Mouse (Mus musculus): ENCODE measurements at regions not wholly inside any gene's neighbourhood (a gene's known extent, or its start where the extent isn't known, plus 50 kb on each side); places are given as distances from the start of the nearest gene placed in this dataset.
A peak's percentile ranks its signal among the peaks of the same experiment; 100 is the strongest.

- H3K9me3 ChIP-seq (replicated peaks; ENCODE audit: control insufficient read depth, low read length), result no peaks in the 10 kb centered on the region
- no peaks in the 10 kb centered on the region for H3K4me1 ChIP-seq (ENCODE audit: control insufficient read depth, insufficient read depth, low read length)
- H3K4me3 ChIP-seq (ENCODE audit: low read depth, low read length), result no peak overlapping the region
- H3K4me2 ChIP-seq, result no peak overlapping the region
- 71% methylated on average over 3 of the region's 3 CpGs for WGBS (ENCODE audit: insufficient replicate concordance)
- no peak for ATAC-seq (replicated peaks; ENCODE audit: insufficient number of reproducible peaks, low FRiP score, low TSS enrichment)
- no peaks in the 10 kb centered on the region for H3K36me3 ChIP-seq (ENCODE audit: control insufficient read depth, insufficient read depth, low read length)
- no peaks in the 10 kb centered on the region for H3K27me3 ChIP-seq (ENCODE audit: control insufficient read depth, insufficient read depth, low read length)
- H3K9ac ChIP-seq (ENCODE audit: low read depth, low read length), result no peak overlapping the region
- H3K27ac ChIP-seq (ENCODE audit: low read depth, low read length), result no peak overlapping the region
Measured at GRCm38 (mm10) chr15:38351701-38352100, 926.3 kb downstream of the 4930447A16Rik start.

DNA sequence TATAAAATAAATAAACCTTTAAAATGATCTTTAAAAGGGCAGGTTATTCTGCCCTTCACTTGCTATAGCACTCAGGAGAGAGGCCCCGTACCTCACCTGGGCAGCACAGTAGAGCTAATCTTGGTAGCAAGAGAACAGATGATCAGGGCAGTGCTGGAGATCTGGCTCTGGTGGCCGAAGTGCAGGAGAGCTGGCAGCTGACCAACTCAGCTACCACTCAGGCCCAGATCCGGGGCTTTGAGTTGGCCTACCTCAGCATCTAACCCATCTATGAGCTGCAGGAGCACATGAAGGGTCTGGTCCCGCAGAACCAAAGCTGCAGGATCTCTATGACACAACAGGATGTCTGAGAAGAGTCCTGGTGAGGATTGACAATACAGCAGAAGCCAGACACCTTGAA is 928.0 kb downstream of the 4930447A16Rik start:
- Histone ChIP-seq H3K4me3 (ENCODE audit: low read depth, low read length) (no peak overlapping the region), H3K27me3 (ENCODE audit: control insufficient read depth, insufficient read depth, low read length) (no peaks in the 10 kb centered on the region), H3K9ac (ENCODE audit: low read depth, low read length) (no peak overlapping the region), H3K9me3 (replicated peaks; ENCODE audit: control insufficient read depth, low read length) (no peaks in the 10 kb centered on the region), H3K4me1 (ENCODE audit: control insufficient read depth, insufficient read depth, low read length) (no peaks in the 10 kb centered on the region), H3K4me2 (no peak overlapping the region), H3K36me3 (ENCODE audit: control insufficient read depth, insufficient read depth, low read length) (no peaks in the 10 kb centered on the region), H3K27ac (ENCODE audit: low read depth, low read length) (no peak overlapping the region)
- WGBS (ENCODE audit: insufficient replicate concordance), result 68% methylated on average over 4 of the region's 4 CpGs
- ATAC-seq (replicated peaks; ENCODE audit: insufficient number of reproducible peaks, low FRiP score, low TSS enrichment), result no peak

- no peak overlapping the region for H3K9ac ChIP-seq (ENCODE audit: low read depth, low read length)
- H3K27ac ChIP-seq (ENCODE audit: low read depth, low read length), result no peak overlapping the region
- no peaks in the 10 kb centered on the region for H3K4me1 ChIP-seq (ENCODE audit: control insufficient read depth, insufficient read depth, low read length)
- no peaks in the 10 kb centered on the region; the same call in 1 of the 2 replicates for H3K9me3 ChIP-seq (replicated peaks; ENCODE audit: control insufficient read depth, low read length)
- no peak overlapping the region for H3K4me2 ChIP-seq
- H3K27me3 ChIP-seq (ENCODE audit: control insufficient read depth, insufficient read depth, low read length), result no peaks in the 10 kb centered on the region
- ATAC-seq (replicated peaks; ENCODE audit: insufficient number of reproducible peaks, low FRiP score, low TSS enrichment), result no peak
- WGBS (ENCODE audit: insufficient replicate concordance), result 85% methylated on average over 3 of the region's 3 CpGs
- no peaks in the 10 kb centered on the region for H3K36me3 ChIP-seq (ENCODE audit: control insufficient read depth, insufficient read depth, low read length)
- no peak overlapping the region for H3K4me3 ChIP-seq (ENCODE audit: low read depth, low read length)
Measured at GRCm38 (mm10) chr15:38359053-38359452, 933.7 kb downstream of the 4930447A16Rik start.

DNA sequence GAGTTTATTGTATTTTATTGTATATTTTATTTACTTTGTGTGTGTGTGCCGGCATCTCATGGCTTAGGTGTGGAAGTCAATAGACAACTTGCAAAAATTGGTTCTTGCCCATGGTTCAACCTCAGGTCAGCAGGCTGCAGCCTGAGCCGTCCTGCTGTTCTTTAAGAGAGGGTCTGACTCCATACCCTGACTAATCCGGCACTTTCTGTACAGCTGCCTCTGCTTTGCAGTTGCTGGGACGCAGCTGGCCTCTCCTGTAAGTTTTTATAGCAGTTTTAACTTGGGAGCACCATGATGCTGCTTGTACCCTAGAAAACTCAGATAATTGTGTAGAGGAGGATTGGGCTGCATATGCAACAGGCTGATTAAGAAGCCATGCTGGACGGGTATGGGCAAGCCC is 938.2 kb downstream of the 4930447A16Rik start:
- H3K27me3 ChIP-seq (ENCODE audit: control insufficient read depth, insufficient read depth, low read length), result no peaks in the 10 kb centered on the region
- H3K9me3 ChIP-seq (replicated peaks; ENCODE audit: control insufficient read depth, low read length), result no peaks in the 10 kb centered on the region; the same call in 1 of the 2 replicates
- no peaks in the 10 kb centered on the region for H3K4me1 ChIP-seq (ENCODE audit: control insufficient read depth, insufficient read depth, low read length)
- no peak overlapping the region for H3K9ac ChIP-seq (ENCODE audit: low read depth, low read length)
- 67% methylated on average over 5 of the region's 5 CpGs for WGBS (ENCODE audit: insufficient replicate concordance)
- peak overlapping the region; percentile 17; the same call in 1 of the 2 replicates for H3K4me2 ChIP-seq
- no peaks in the 10 kb centered on the region for H3K36me3 ChIP-seq (ENCODE audit: control insufficient read depth, insufficient read depth, low read length)
- ATAC-seq (replicated peaks; ENCODE audit: insufficient number of reproducible peaks, low FRiP score, low TSS enrichment), result no peak
- H3K4me3 ChIP-seq (ENCODE audit: low read depth, low read length), result no peak overlapping the region
- peak overlapping the region; percentile 30; the same call in 1 of the 2 replicates for H3K27ac ChIP-seq (ENCODE audit: low read depth, low read length)

- no peak overlapping the region for H3K9ac ChIP-seq (ENCODE audit: low read depth, low read length)
- H3K9me3 ChIP-seq (replicated peaks; ENCODE audit: control insufficient read depth, low read length), result no peaks in the 10 kb centered on the region; the same call in 1 of the 2 replicates
- no peak overlapping the region for H3K4me3 ChIP-seq (ENCODE audit: low read depth, low read length)
- no peaks in the 10 kb centered on the region for H3K4me1 ChIP-seq (ENCODE audit: control insufficient read depth, insufficient read depth, low read length)
- 49% methylated on average over 3 of the region's 3 CpGs for WGBS (ENCODE audit: insufficient replicate concordance)
- peak overlapping the region; percentile 17; the same call in 1 of the 2 replicates for H3K4me2 ChIP-seq
- ATAC-seq (replicated peaks; ENCODE audit: insufficient number of reproducible peaks, low FRiP score, low TSS enrichment), result no peak
- H3K27ac ChIP-seq (ENCODE audit: low read depth, low read length), result peak overlapping the region; percentile 30; the same call in 1 of the 2 replicates
- no peaks in the 10 kb centered on the region for H3K36me3 ChIP-seq (ENCODE audit: control insufficient read depth, insufficient read depth, low read length)
- H3K27me3 ChIP-seq (ENCODE audit: control insufficient read depth, insufficient read depth, low read length), result no peaks in the 10 kb centered on the region
Measured at GRCm38 (mm10) chr15:38364014-38364413, 938.7 kb downstream of the 4930447A16Rik start.

DNA sequence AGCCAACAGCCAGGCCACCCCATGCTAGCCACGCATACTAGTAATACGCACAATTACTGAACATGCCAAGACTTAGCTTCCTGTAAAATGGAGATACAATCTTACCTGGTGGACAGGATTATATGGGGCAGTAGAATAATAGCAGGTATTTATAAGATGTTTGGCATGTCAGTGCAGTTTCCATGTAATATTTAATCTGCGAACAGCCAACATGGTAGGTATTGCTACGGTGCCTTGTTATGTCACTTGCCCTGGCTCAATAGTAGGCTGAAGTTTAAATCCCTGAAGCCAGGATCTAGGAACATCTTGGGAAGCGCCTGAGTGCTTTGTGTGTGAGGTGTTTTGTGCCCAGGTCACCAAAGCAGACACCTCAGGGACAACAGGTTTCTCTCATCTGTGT is 942.3 kb downstream of the 4930447A16Rik start:
- Histone ChIP-seq H3K4me3 (ENCODE audit: low read depth, low read length) (no peak overlapping the region), H3K4me2 (no peak overlapping the region), H3K4me1 (ENCODE audit: control insufficient read depth, insufficient read depth, low read length) (no peaks in the 10 kb centered on the region), H3K27me3 (ENCODE audit: control insufficient read depth, insufficient read depth, low read length) (no peaks in the 10 kb centered on the region), H3K36me3 (ENCODE audit: control insufficient read depth, insufficient read depth, low read length) (no peaks in the 10 kb centered on the region), H3K27ac (ENCODE audit: low read depth, low read length) (no peak overlapping the region), H3K9me3 (replicated peaks; ENCODE audit: control insufficient read depth, low read length) (no peaks in the 10 kb centered on the region), H3K9ac (ENCODE audit: low read depth, low read length) (no peak overlapping the region)
- 91% methylated on average over 5 of the region's 5 CpGs for WGBS (ENCODE audit: insufficient replicate concordance)
- ATAC-seq (replicated peaks; ENCODE audit: insufficient number of reproducible peaks, low FRiP score, low TSS enrichment), result no peak

DNA sequence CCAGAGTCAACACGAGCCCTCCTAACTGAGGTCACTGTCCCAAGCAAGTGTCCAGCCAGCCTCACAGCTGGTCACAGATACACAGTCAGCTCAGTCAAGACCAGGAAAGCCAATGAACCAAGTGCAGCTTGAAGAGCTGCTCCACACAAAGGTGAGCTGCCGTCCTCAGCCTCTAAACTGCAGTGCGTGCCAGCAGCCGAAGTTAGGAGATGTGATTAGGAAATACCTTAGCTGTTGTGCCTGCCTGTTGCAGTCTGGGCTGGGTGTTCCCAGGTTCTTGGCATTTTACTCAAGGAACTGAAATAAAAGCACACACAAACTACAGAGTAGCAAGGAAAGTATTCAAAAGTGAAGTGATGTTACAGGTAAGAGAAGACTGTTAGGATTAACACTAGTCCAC is 942.9 kb downstream of the 4930447A16Rik start:
- Histone ChIP-seq H3K27ac (ENCODE audit: low read depth, low read length) (no peak overlapping the region), H3K9me3 (replicated peaks; ENCODE audit: control insufficient read depth, low read length) (no peaks in the 10 kb centered on the region), H3K36me3 (ENCODE audit: control insufficient read depth, insufficient read depth, low read length) (no peaks in the 10 kb centered on the region), H3K27me3 (ENCODE audit: control insufficient read depth, insufficient read depth, low read length) (no peaks in the 10 kb centered on the region), H3K4me3 (ENCODE audit: low read depth, low read length) (no peak overlapping the region), H3K9ac (ENCODE audit: low read depth, low read length) (no peak overlapping the region), H3K4me1 (ENCODE audit: control insufficient read depth, insufficient read depth, low read length) (peaks cover 1% of the 10 kb centered on the region; the same call in 1 of the 2 replicates), H3K4me2 (no peak overlapping the region)
- ATAC-seq (replicated peaks; ENCODE audit: insufficient number of reproducible peaks, low FRiP score, low TSS enrichment), result no peak
- 67% methylated on average over 4 of the region's 4 CpGs for WGBS (ENCODE audit: insufficient replicate concordance)

DNA sequence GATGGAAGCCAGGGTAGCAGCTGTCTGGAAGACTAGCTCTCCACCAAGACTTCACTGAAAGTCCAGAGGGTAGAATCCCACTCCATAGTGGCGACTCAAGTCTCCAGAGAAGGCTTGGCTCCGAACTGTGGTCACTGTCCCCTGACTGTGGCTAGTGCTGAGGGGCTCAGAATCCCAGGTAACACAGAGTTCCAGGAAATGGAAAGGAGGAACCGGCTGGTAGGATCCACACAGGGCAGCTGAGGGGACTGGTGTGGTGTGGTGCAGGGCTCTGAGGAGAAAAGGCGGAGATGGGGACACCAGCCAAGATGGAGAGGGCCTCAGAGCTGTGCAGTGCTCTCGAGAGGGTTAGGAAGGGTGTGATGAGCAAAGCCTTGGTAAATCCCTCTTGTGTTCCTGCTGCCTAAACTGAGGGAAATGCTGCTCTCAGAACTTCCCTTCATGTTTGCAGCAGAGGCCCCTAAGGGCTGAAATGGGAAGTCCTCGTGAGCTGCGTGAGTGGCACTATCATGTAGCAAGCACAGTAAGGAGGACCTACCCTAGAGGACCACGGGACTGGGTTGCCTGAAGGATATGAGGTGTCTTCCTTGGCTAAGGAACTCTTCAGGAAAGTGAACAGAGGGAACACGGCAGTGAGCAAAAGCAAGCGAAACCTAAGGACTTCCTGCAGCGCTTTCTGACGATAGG is 946.2 kb downstream of the 4930447A16Rik start:
- H3K4me1 ChIP-seq (ENCODE audit: control insufficient read depth, insufficient read depth, low read length), result peaks cover 6% of the 10 kb centered on the region
- no peaks in the 10 kb centered on the region for H3K27me3 ChIP-seq (ENCODE audit: control insufficient read depth, insufficient read depth, low read length)
- no peaks in the 10 kb centered on the region for H3K9me3 ChIP-seq (replicated peaks; ENCODE audit: control insufficient read depth, low read length)
- no peaks in the 10 kb centered on the region for H3K36me3 ChIP-seq (ENCODE audit: control insufficient read depth, insufficient read depth, low read length)
- no peak overlapping the region for H3K27ac ChIP-seq (ENCODE audit: low read depth, low read length)
- H3K4me2 ChIP-seq, result no peak overlapping the region
- ATAC-seq (replicated peaks; ENCODE audit: insufficient number of reproducible peaks, low FRiP score, low TSS enrichment), result no peak
- no peak overlapping the region for H3K4me3 ChIP-seq (ENCODE audit: low read depth, low read length)
- 78% methylated on average over 12 of the region's 12 CpGs for WGBS (ENCODE audit: insufficient replicate concordance)
- H3K9ac ChIP-seq (ENCODE audit: low read depth, low read length), result no peak overlapping the region

GRCm38 (mm10) chr15:38373797-38374196 is 948.4 kb downstream of the 4930447A16Rik start:
- ATAC-seq (replicated peaks; ENCODE audit: insufficient number of reproducible peaks, low FRiP score, low TSS enrichment), result peak; percentile 67

More at GRCm38 (mm10) chr15:38373797-38374196, 948.4 kb downstream of the 4930447A16Rik start:
- H3K4me2 ChIP-seq, result peak overlapping the region; percentile 51
- H3K36me3 ChIP-seq (ENCODE audit: control insufficient read depth, insufficient read depth, low read length), result no peaks in the 10 kb centered on the region
- peak overlapping the region; percentile 23; the same call in 1 of the 2 replicates for H3K4me3 ChIP-seq (ENCODE audit: low read depth, low read length)
- H3K27ac ChIP-seq (ENCODE audit: low read depth, low read length), result no peak overlapping the region
- H3K27me3 ChIP-seq (ENCODE audit: control insufficient read depth, insufficient read depth, low read length), result no peaks in the 10 kb centered on the region
- peaks cover 6% of the 10 kb centered on the region for H3K4me1 ChIP-seq (ENCODE audit: control insufficient read depth, insufficient read depth, low read length)
- no peaks in the 10 kb centered on the region for H3K9me3 ChIP-seq (replicated peaks; ENCODE audit: control insufficient read depth, low read length)
- WGBS (ENCODE audit: insufficient replicate concordance), result 4% methylated on average over 21 of the region's 21 CpGs
- peak overlapping the region; percentile 12 for H3K9ac ChIP-seq (ENCODE audit: low read depth, low read length)

All from heart, embryonic 11.5 days (tissue).